Mouse (Mus musculus) c-Kit-positive CD71-positive TER-119-negative erythroid progenitor cells, embryonic 14.5 days (primary cell): ENCODE results near the gene Akt1.

Experiments
- DNase-seq: peaks from one replicate; pipeline ENCODE4 v3.0.0-alpha.2; 2013; ENCODE audit warnings: low read depth

The Akt1 gene

GRCm38 (mm10) chr12:112688458-112688857, 13.8 kb upstream of the Akt1 start:
- no peak for DNase-seq

GRCm38 (mm10) chr12:112683351-112683750, 8.7 kb upstream of the Akt1 start:
- no peak for DNase-seq

- no peak for DNase-seq
Observed at GRCm38 (mm10) chr12:112679027-112679996, 4.6 kb upstream of the Akt1 start.

- DNase-seq: no peak
Observed at GRCm38 (mm10) chr12:112678555-112679026, 3.9 kb upstream of the Akt1 start, which contains the start of gene Zbtb42. Gene Zbtb42 (plus strand): TSS chr12:112678828.

GRCm38 (mm10) chr12:112677943-112678554, 3.4 kb upstream of the Akt1 start:
- no peak for DNase-seq

GRCm38 (mm10) chr12:112677076-112677475, 2.4 kb upstream of the Akt1 start:
- no peak for DNase-seq

GRCm38 (mm10) chr12:112675245-112676035, 756 bp upstream of the Akt1 start:
- peak; percentile 87 for DNase-seq

- no peak for DNase-seq
Observed at GRCm38 (mm10) chr12:112673576-112674091, 1.1 kb downstream of the Akt1 start.

GRCm38 (mm10) chr12:112672744-112673575, 1.7 kb downstream of the Akt1 start:
- DNase-seq: no peak

- no peak for DNase-seq
Observed at GRCm38 (mm10) chr12:112671891-112672290, 2.8 kb downstream of the Akt1 start.

- DNase-seq: no peak
Observed at GRCm38 (mm10) chr12:112670718-112671393, 3.8 kb downstream of the Akt1 start.

GRCm38 (mm10) chr12:112667619-112668297, 6.9 kb downstream of the Akt1 start:
- no peak for DNase-seq

- no peak for DNase-seq
Observed at GRCm38 (mm10) chr12:112665881-112666544, 8.7 kb downstream of the Akt1 start.

- no peak for DNase-seq
Observed at GRCm38 (mm10) chr12:112665445-112665844, 9.2 kb downstream of the Akt1 start.

- no peak for DNase-seq
Observed at GRCm38 (mm10) chr12:112664656-112665055, 10.0 kb downstream of the Akt1 start.

GRCm38 (mm10) chr12:112664124-112664523, 10.6 kb downstream of the Akt1 start:
- no peak for DNase-seq

GRCm38 (mm10) chr12:112663716-112664115, 11.0 kb downstream of the Akt1 start:
- no peak for DNase-seq

- DNase-seq: no peak
Observed at GRCm38 (mm10) chr12:112663303-112663702, 11.4 kb downstream of the Akt1 start.

GRCm38 (mm10) chr12:112661851-112662250, 12.8 kb downstream of the Akt1 start:
- DNase-seq: no peak

GRCm38 (mm10) chr12:112661327-112661605, 13.4 kb downstream of the Akt1 start:
- DNase-seq: no peak
